Mouse (Mus musculus) layer of hippocampus, adult 11-12 months (tissue): ENCODE measurements around the gene Psmf1.

ENCODE experiments used
- DNase-seq: peaks from one replicate; pipeline ENCODE4 v3.0.0; 2022; ENCODE audit warnings: low spot score

Gene Psmf1

DNA sequence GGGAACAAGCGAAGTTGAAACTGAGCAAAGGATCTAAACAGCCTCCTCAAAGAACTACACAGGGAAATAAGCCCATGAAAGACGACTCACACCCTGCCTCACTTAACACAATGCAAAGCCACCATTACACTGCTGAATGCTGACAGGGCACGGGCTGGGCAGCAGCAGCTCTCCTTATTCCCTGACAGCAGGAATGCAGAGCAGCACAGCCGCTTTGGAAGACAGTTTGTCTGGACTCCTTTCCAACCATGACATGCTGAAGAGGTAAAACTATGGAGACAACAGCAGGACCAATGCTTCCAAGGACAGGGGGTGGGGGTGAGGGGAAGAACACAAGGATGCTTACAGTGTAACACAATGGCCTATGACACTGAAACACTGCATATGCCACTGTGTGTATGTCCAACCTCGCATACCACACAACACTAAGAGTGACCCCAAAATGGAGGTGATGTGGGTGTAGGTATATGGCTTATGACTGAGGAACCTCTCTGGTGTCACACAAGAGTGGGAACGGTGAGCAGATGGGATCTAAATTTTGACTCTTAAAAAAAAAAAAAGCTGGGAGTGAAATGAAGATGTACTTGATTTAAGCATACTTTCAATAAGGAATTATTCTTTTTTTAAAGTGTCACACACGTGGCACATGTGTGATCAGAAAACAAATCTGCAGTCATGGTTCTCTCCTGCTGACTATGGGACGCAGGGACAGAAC is 10.7 kb downstream of the Psmf1 start:
- no peak for DNase-seq

DNA sequence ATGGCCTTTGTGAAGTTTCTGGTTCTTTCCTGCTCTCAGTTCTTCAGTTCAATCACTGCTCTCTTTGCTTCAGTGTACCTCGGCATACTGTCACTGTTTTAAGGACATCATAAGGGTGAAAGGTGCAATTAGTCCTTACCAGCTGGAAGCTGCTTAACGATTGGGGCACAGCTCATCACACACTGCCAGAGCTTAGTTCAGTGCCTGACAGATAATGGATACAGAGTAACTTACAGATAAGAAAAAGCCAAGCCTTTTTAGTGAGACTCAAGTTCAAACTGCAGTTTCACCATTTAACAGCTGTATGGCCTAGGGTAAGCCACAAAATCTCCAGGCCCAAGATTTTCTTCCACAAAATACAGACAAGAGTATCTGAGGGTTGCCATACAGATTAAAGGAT is 19.9 kb downstream of the Psmf1 start:
- no peak for DNase-seq

DNA sequence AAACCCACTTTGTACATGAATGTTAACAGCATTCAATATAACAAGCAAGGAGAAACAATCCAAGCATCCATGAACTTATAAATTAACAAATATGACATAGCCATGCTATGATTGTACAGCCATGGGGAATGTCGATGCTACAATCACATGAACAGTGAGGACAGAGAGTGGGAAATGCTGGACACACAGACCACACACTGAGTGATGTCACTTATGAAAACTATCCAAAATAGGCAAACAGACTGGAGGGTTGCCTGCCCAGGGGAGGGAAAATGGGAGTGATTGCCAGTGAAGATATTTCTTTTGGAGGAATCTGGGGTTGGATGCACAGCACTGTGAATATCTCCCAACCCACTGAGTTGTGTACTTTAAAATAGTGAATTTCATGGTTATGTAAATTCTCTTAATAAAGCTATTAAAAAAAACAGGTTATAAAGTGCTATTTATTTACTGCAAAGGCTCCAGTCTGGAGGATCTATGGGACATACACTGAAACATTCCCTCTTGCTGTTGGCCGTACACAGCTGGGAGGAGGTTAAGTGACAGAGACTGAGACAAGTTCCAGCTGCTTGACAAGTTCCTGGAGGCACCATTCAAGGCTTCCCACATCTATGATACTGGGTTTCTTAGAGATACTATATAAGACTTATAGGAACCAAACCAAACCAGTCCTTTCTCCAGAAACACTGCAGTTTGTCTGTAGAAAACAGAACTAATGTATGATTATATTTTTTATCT is 27.5 kb downstream of the Psmf1 start:
- DNase-seq, result no peak

DNA sequence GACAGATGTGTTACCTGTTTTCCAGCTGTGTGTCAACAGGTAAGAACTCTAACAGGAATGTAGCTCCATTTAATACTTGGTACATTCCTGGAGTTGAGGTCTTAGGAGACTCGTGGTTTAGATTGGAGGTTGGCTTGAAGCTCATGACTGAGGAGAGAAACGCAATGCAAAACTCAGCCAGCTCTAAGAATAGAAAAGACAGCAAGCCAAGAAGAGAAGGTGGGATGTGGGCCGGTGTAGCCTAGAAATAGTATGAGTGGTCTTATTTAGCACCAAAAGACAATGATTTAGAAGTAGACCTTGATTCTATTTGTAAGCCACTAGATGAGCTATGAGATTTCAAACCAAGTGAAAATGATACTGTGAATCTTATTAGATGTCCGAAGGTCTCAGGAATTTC is 28.5 kb downstream of the Psmf1 start:
- no peak for DNase-seq

DNA sequence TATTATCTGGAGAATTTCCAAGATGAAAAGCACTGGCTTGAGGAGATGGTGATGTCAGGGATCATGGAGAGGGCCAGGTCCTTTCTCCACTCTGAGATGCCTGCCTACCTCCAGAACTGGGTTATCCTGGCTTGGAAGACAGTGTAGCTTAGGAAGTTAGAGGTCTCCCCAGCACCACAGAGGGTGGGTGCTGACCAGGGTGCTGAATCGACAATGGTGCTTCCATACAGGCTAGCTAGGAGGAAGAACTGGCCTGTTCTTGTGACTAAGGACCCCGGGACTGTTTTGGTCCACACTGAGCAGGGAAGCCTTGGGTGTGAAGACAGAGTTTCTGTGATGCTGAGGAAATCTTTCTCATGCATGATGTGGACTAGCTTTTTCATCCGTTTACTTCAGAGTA is 31.3 kb downstream of the Psmf1 start:
- no peak for DNase-seq

DNA sequence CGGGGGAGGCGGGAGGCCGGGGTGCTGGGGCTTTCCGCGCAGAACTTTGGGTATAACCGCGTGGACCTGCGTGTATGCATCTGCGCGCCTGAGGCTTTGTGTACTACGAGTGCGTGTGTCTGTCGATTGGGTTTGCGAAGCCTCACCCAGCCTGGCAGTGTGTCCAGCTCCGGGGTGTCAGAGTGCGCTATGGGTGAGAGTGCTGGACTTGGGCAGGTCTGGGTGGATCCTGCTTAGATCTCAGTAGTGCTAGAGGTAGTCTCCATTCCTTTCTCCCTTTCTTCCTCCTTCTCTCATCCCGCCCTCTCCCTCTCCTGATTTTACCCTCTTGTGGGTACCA is 41.2 kb downstream of the Psmf1 start:
- no peak for DNase-seq

DNA sequence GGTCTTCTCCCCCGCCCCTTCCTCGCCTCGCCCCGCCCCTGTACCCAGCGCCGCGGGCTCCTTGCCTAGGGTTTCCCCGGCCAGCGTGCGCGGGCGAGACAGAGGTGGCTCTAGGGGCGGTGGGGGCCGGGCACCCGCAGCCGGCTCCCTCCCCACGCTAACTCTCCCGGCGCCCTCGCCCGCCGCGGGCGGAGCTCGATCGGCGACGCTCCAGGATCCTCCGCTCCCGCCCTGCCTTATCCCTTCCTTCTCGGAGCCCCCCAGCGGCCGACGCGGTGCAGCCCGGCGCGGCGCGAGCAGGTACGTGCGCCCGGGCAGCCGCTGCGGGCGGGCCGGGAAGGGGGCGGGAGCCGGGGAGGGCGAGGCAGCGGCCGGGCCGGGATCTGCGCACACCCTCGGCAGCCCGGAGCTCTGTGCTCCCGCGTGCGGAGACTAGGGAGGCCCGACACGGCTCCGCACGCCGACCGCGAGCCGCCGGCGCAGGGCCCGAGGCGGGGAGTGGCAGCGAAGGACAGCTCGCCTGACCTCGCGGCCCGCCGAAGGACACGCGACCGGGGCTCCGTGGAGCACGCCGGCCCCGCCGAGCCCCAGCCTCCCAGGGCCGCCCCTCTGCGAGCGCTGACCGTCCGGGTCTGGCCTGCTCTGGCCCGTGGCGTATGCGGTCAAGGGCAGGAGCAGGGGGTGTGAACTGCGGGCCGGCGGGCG is 41.7 kb downstream of the Psmf1 start:
- DNase-seq, result peak; percentile 39

DNA sequence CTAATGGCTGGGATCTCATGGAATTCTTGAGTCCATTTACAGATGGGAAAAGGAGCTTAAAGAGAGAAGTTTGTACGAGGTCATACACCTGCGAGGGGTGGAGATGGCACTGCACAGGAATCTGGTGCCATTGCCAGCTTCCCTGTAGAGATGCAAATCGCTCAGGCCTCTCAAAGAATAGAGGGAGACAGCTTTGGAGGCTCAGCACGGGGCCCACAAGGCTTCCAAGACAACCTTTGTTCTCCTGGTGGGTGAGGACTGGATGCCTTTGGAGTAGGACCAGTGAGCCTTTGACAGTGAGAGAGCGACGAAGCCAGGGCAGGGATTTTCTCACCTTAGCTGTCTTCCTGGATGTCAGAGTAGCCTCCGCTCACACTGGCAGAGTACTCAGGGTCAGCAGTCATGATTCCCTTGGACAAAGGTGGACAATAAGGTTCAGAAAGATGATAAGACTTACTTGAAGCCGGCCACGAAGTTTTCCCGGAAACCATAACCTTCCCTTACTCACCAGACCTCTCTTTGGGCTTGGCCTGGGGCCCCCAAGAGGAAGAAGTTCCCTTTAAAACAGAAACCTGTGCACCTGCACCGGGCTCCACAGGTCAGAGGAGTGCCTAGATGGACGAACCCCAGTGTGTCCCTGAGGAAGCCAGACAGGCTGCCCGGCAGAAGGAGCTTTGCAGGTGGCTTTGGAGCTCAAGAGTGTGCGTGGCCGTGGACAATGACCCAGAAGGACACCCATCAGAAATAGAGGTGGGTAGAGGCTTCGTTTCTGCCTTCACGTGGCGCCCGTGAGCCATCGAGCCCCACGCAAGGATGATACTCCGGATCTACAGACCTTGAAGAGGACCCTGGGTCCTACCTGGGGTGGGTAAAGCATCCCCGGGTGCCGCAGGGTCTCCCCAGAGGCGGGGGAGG is 42.5 kb downstream of the Psmf1 start, which contains the start of gene Tmem74b:
Gene Tmem74b (plus strand): TSS at position 778 of the 915 bp plus-strand sequence.
- DNase-seq, result peak; percentile 10

DNA sequence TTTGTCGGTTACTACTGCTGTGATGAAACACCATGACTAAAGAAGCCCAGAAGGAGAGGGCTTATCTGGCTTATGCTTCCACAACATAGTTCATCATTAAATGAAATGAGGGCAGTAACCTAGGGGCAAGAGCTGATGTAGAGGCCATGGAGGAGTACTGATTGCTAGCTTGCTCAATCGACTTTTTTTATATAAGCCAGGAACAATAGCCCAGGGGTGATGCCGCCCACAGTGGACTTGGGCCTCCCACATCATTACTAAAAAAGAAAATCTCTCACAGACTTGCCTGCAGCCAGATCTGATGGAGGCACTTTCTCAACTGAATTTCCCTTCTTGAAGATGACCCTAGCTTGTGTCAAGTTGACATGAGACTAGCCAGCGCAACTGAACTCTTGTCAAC is 61.0 kb downstream of the Psmf1 start:
- no peak for DNase-seq

DNA sequence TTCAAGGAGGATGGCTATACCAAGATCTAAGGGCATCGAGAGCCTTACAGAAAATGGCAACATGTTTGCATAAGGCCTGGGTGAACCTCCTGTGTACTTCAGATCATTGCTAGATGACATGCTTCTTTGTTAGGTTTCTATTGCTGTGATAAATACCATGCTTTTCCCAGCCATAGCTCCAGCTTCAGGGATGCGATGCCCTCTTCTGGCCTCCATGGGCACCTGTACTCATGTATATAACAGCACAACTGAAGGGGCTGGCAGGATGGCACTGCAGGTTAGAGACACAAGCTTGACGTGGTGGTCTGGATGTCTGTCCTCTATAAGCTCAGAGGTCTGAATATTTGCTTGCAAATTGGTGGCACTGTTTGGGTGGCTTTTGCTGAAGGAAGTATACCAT is 61.6 kb downstream of the Psmf1 start:
- DNase-seq, result peak; percentile 29

DNA sequence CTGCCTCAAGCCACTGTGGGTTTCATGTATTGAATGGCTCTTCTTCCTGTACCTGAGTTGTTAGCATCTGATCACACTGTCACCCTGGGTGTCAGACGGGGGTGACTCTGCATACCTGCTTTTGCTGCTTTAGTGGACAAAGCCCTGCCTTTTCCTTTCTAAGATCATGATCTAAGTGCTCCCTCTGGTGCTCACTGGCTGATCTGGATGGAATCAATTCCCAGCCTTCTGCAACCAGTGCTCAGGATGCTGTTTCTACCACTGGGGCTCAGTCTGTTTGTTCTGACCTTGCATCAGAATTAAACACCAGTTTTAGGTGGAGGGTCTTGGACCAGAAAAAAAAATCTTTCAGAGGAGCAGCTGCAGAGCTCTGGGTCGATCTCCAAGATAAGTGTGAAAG is 67.8 kb downstream of the Psmf1 start:
- no peak for DNase-seq

DNA sequence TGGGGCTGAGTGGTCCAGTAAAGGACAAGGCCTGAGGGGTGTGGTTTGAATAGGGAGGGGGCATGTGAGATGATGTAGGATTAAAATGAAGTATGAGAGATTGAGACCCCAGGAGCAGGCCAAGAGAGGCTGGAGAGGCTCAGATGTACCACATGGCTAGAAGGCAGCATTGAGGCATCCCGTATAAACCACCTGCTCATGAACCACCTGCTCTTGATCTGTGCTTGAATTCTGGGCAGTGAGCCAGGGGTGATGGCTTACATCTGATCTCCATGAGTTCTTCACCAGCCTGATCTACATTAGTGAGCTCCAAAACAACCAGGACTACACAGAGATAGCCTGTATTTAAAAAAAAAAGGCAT is 73.0 kb downstream of the Psmf1 start:
- no peak for DNase-seq

DNA sequence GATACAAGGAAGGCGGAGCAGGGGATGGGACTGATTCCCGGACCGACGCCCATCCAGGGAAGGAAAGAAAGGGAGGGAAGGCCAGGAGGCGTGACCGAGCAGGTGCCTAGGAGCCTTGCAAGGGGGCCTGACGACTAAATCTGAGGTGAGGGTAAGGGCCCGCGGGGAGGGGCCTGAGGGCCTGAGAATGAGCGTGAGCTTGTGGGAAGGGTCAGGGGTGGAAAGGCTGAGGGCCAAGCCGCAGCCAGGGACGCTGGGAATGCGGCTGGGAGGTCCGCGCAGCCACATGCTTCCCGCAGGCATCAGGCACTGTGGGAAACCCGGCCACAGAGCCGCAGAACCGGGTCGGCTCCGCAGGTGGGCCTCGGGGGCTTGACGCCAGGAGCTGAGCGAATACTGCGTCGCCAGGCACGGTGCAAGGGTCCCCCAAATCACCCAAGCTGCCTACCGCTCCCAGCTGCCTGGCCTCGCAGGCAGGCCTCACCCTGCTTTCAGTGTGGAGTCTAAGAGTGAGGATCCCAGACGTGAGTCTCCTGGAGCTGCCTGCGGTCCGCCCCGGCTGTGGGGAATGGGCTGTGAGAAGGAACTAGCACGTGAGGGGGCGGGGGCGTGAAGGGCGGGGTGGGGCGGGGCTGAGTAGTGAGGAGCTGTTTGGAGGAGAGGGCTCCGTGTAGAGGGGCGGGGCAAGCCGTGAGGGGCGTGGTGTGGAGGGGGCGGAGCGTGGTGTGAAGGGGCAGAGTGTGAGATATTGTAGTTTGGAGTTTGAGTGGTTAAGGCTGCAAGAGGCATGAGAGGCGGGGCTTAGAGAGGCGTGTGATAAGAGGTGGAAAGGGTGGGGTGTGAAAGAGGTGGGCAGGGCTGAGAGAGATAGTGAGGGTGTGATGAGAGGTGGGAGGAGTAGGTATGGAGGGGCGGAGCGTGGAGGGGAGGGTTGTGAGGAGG is 73.7 kb downstream of the Psmf1 start:
- no peak for DNase-seq

DNA sequence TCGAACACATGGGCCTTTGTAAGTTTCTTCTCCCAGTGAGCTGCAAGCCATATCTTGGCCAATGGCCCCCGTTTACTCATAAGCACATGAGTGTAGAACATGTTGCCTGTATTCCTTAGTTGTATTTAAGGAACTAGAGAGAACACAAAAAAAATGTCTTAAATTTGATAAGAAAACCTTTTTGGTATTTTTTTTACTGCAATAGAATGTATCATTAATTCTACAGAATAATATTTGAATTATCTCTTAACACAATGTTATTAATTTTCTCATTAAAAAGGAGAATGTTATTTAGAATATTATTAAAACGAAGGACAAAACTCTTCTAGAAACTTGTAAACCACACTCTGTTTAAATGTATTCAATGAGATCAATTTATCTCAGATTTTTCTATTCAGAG is 75.6 kb downstream of the Psmf1 start, which contains the start of gene Rad21l:
Gene Rad21l (minus strand): TSS at position 101 of the 400 bp plus-strand sequence.
- DNase-seq, result no peak
